In the genomic region with DNA sequence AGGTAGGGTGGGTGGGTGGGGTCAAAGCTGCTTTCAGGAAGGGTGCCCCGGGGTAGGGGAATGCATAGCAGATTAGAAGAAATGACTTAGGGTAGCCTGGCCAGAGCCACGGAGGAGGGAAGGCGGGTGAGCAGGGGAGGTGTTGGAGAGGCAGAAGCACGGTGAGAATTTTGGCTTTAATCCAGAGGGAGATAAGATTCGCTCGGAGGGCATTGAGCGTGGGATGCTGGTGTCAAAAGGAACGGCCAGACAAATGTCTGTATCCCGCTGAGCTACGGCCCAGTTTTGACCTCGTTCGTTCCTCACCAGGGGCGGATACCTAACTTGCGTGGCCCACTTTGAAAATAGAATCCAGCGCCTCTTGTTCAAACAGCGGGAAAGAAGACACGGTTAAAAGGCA, we compare ENCODE assay signal across 8 mouse cellular contexts. TPM values are rescaled to one million over a fixed set of nuclear protein-coding genes. Genes with fewer than 3 reads are reported as not detected.
DNase-seq lines count a peak whose midpoint lies in the region; ATAC-seq lines count a peak whose summit lies in the region.

No protein-coding gene starts in this region.

- H3K9ac ChIP-seq in forebrain, embryonic 15.5 days (replicated peaks), result no peak overlapping the region
- no peak overlapping the region for H3K9ac ChIP-seq in neural tube, embryonic 13.5 days

- no peak overlapping the region for H3K27ac ChIP-seq in forebrain, embryonic 15.5 days (replicated peaks)
- H3K27ac ChIP-seq in neural tube, embryonic 13.5 days (replicated peaks), result no peak overlapping the region

- no peak overlapping the region for H3K4me3 ChIP-seq in forebrain, embryonic 15.5 days
- 0 out of 2 replicates have a peak overlapping the region, but pooled peaks have one; percentile 4 for H3K4me3 ChIP-seq in neural tube, embryonic 13.5 days

- peak; percentile 24 for DNase-seq in adrenal gland, postnatal 10 days
- no peak for DNase-seq in adrenal gland, postnatal 4 days (ENCODE audit: low spot score in 2 of 2)
- peak; percentile 76 for DNase-seq in brain, adult 2 months (ENCODE audit: low read depth, low spot score)
- peak; percentile 27 for DNase-seq in kidney, postnatal 14 days
- no peak for DNase-seq in ovary, postnatal 14 days (ENCODE audit: low spot score)
- no peak for DNase-seq in spleen, postnatal 10 days (ENCODE audit: low spot score in 2 of 2)

- no peaks in the 10 kb centered on the region for H3K36me3 ChIP-seq in forebrain, embryonic 15.5 days
- no peaks in the 10 kb centered on the region for H3K36me3 ChIP-seq in neural tube, embryonic 13.5 days

- no peaks in the 10 kb centered on the region for H3K9me3 ChIP-seq in forebrain, embryonic 15.5 days
- H3K9me3 ChIP-seq in neural tube, embryonic 13.5 days, result no peaks in the 10 kb centered on the region

- no peaks in the 10 kb centered on the region for H3K4me1 ChIP-seq in forebrain, embryonic 15.5 days
- peaks cover 12% of the 10 kb centered on the region for H3K4me1 ChIP-seq in neural tube, embryonic 13.5 days (replicated peaks)

- H3K4me2 ChIP-seq in forebrain, embryonic 15.5 days (replicated peaks), result 0 out of 2 replicates have a peak overlapping the region, but pooled peaks have one; percentile 7
- peak overlapping the region; percentile 44 for H3K4me2 ChIP-seq in neural tube, embryonic 13.5 days

- H3K27me3 ChIP-seq in forebrain, embryonic 15.5 days, result no peaks in the 10 kb centered on the region
- H3K27me3 ChIP-seq in neural tube, embryonic 13.5 days, result 0 out of 2 replicates have a peak, but pooled peaks cover 7% of the 10 kb centered on the region

- WGBS in forebrain, embryonic 15.5 days, result 10% methylated on average over 17 of the region's 17 CpGs
- WGBS in neural tube, embryonic 13.5 days, result 9% methylated on average over 17 of the region's 17 CpGs

- no peak for ATAC-seq in forebrain, embryonic 15.5 days (replicated peaks)
- ATAC-seq in neural tube, embryonic 13.5 days (ENCODE audit: low read depth), result no peak

RNA-seq across cellular contexts. Expression of a gene that starts 23.8 kb away (rescaled TPM):
- 10 to 100 TPM; 90.0 to 93.5 TPM for total RNA-seq in adrenal gland, postnatal 10 days (2021)
- total RNA-seq in adrenal gland, postnatal 4 days (2021), result 100 to 1,000 TPM; 117 to 123 TPM
- polyA plus RNA-seq in forebrain, embryonic 15.5 days (2015; fragmentation: Nextera tagmentation; extraction: Ambion mirVana), result 33.3 and 36.4 TPM in 2 replicates
- 23.4 and 29.9 TPM in 2 replicates for polyA plus RNA-seq in neural tube, embryonic 13.5 days (2015; fragmentation: Nextera tagmentation; extraction: Ambion mirVana)

Comparison
In these comparisons a context has a peak if more than half of its experiments do, and no peak if none do; other contexts are left out.
1. DNase-seq: peak in adrenal gland, postnatal 10 days (single experiment), brain, adult 2 months (single experiment) and kidney, postnatal 14 days (single experiment); none in adrenal gland, postnatal 4 days (0 of 2), ovary, postnatal 14 days (single experiment) and spleen, postnatal 10 days (0 of 2).